Mouse (Mus musculus): ENCODE results near the gene Dhrs7. TPM values are rescaled to one million over a fixed set of nuclear protein-coding genes. Genes with fewer than 3 reads are reported as not detected.

Gene Dhrs7
- polyA plus RNA-seq, 1 experiment from 2014 or later: 16.6 TPM

DNA sequence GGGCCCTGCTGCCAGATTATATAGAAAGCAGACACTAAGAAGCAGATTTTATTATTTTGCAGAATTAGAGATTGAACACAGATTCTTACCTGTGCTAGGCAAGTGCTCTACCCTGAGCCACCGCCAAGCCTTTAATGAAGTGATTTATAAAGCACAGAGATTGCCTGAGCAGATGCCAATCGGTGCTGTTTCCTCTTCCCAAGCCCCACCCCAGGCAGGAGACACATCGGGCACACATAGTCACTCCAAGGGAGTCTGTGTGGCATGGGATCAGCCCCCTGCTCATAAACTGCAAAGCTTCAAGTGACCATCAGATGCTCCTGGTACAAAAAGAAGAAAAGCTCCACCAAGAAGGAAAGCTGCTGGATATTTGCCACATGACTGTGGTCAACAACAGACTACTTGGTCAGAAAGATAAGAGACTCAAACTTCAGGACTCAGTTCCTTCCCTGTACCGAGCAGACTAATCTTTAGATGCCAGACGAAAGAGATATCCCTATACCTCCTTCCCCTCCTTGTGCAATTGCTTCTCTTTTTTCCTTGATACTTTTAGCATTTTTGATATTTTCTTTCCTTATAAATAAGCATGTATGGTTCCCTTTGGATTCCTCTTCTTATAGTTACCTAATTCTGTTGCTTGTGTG is 41.7 kb downstream of the Dhrs7 start:
- 93% methylated on average over 5 of the region's 5 CpGs for WGBS
- Histone ChIP-seq H3K27ac (ENCODE audit: low read length) (no peak overlapping the region), H3K4me3 (ENCODE audit: low read depth, low read length) (no peak overlapping the region), H3K36me3 (ENCODE audit: control insufficient read depth, insufficient read depth, low read length) (no peaks in the 10 kb centered on the region), H3K27me3 (ENCODE audit: control insufficient read depth, insufficient read depth, low read depth, low read length) (no peaks in the 10 kb centered on the region), H3K4me2 (ENCODE audit: low read length) (no peak overlapping the region), H3K4me1 (ENCODE audit: control insufficient read depth, insufficient read depth, low read length) (no peaks in the 10 kb centered on the region), H3K9ac (ENCODE audit: low read depth, low read length) (no peak overlapping the region), H3K9me3 (replicated peaks; ENCODE audit: control insufficient read depth, low read length, poor library complexity, severe bottlenecking) (no peaks in the 10 kb centered on the region)
- no peak for ATAC-seq

DNA sequence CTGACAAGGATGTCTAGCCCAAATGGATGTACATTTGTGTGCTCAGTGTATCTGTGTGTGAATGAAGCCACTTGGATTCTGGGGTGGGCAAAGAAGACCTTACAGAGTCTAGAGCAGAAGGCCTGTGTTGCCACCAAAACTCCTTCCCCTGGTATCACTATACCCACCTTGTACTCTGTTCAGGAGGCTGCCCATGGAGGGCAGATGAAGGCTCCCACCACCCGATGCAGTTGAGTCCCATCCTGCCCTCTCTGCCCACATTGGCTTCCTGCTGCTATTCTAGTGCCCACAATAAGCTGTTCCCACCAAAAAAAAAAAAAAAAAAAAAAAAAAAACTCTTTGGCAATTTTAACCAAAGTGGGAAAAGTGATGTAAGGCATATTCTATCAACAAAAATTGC is 43.3 kb downstream of the Dhrs7 start:
- Histone ChIP-seq H3K4me1 (ENCODE audit: control insufficient read depth, insufficient read depth, low read length) (no peaks in the 10 kb centered on the region), H3K4me2 (ENCODE audit: low read length) (no peak overlapping the region), H3K9ac (ENCODE audit: low read depth, low read length) (no peak overlapping the region), H3K27ac (ENCODE audit: low read length) (no peak overlapping the region), H3K9me3 (replicated peaks; ENCODE audit: control insufficient read depth, low read length, poor library complexity, severe bottlenecking) (no peaks in the 10 kb centered on the region), H3K27me3 (ENCODE audit: control insufficient read depth, insufficient read depth, low read depth, low read length) (no peaks in the 10 kb centered on the region), H3K4me3 (ENCODE audit: low read depth, low read length) (no peak overlapping the region), H3K36me3 (ENCODE audit: control insufficient read depth, insufficient read depth, low read length) (no peaks in the 10 kb centered on the region)
- WGBS: 91% methylated on average over 1 of the region's 1 CpGs
- no peak for ATAC-seq

DNA sequence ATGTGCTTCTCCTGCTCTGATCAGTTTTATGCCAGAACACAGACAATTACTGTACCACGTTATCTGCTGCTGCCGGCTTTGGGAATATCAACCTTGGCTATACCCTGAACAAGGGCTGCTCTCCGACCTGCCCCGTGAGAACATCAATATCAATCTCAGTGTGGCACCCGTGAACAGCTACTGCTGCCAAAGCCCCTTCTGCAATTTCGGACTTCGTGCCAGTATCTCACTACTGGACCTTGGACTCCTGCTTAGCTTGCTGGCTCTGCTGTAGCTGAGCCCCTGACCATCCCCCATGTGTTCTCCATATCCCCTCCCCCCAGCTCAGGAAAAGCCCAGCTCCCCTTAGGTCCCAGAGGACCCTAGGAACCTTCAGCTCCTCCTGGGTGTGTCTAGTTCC is 43.9 kb downstream of the Dhrs7 start:
- no peaks in the 10 kb centered on the region for H3K9me3 ChIP-seq (replicated peaks; ENCODE audit: control insufficient read depth, low read length, poor library complexity, severe bottlenecking)
- H3K9ac ChIP-seq (ENCODE audit: low read depth, low read length): no peak overlapping the region
- no peak overlapping the region for H3K27ac ChIP-seq (ENCODE audit: low read length)
- no peak for ATAC-seq
- H3K27me3 ChIP-seq (ENCODE audit: control insufficient read depth, insufficient read depth, low read depth, low read length): no peaks in the 10 kb centered on the region
- H3K4me1 ChIP-seq (ENCODE audit: control insufficient read depth, insufficient read depth, low read length): no peaks in the 10 kb centered on the region
- H3K4me3 ChIP-seq (ENCODE audit: low read depth, low read length): no peak overlapping the region
- no peak overlapping the region for H3K4me2 ChIP-seq (ENCODE audit: low read length)
- WGBS: 94% methylated on average over 7 of the region's 7 CpGs
- H3K36me3 ChIP-seq (ENCODE audit: control insufficient read depth, insufficient read depth, low read length): no peaks in the 10 kb centered on the region

DNA sequence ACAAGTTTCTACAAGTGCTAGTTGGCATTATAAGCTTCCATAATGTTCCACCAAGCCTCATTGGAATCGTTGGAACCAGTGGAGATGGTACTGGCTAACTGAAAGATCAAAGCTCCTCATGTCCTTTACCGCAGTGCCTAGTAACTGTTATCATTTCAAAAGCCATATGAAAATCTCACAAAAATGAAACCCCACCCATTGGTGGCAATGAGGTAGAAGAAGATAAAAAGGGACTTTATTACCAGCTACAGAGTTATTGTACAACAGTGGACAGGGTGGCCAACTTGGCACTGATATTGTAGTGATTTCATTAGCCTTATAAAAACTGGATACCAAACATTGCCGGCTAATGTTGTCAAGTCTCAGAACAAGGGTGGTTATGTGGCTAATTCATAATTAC is 52.7 kb downstream of the Dhrs7 start:
- 94% methylated on average over 3 of the region's 3 CpGs for WGBS
- Histone ChIP-seq H3K9me3 (replicated peaks; ENCODE audit: control insufficient read depth, low read length, poor library complexity, severe bottlenecking) (no peaks in the 10 kb centered on the region), H3K27me3 (ENCODE audit: control insufficient read depth, insufficient read depth, low read depth, low read length) (no peaks in the 10 kb centered on the region), H3K27ac (ENCODE audit: low read length) (no peak overlapping the region), H3K4me2 (ENCODE audit: low read length) (no peak overlapping the region), H3K4me3 (ENCODE audit: low read depth, low read length) (no peak overlapping the region), H3K9ac (ENCODE audit: low read depth, low read length) (no peak overlapping the region), H3K4me1 (ENCODE audit: control insufficient read depth, insufficient read depth, low read length) (no peaks in the 10 kb centered on the region), H3K36me3 (ENCODE audit: control insufficient read depth, insufficient read depth, low read length) (no peaks in the 10 kb centered on the region)
- ATAC-seq: no peak

Other genes with a start within 250 kb of the Dhrs7 start
- gene Lrrc9, start 223.0 kb downstream of the Dhrs7 start, polyA plus RNA-seq (2015; fragmentation: Nextera tagmentation; extraction: Ambion mirVana): 4.0 and 4.8 TPM in 2 replicates
- 27.4 and 28.6 TPM in 2 replicates for gene Pcnx4, start 128.5 kb downstream of the Dhrs7 start, polyA plus RNA-seq (2015; fragmentation: Nextera tagmentation; extraction: Ambion mirVana)
- not detected in 2 replicates for gene Gm4756, start 15.2 kb downstream of the Dhrs7 start, polyA plus RNA-seq (2015; fragmentation: Nextera tagmentation; extraction: Ambion mirVana)
- gene Ppm1a, start 92.5 kb upstream of the Dhrs7 start, polyA plus RNA-seq (2015; fragmentation: Nextera tagmentation; extraction: Ambion mirVana): 52.3 and 55.9 TPM in 2 replicates

Data from midbrain, embryonic 16.5 days (tissue).